Mouse (Mus musculus) ES-CJ7 (cell line): ENCODE results near the gene Gm17660.
"Not testable (repeated sequence)": the region's sequence is repeated elsewhere in the genome, so short reads cannot be mapped to it uniquely, and the experiment has no call there.

Source experiments
- DNase-seq: peaks from one replicate; pipeline ENCODE4 v3.0.0; 2011; ENCODE audit warnings: low read depth, low spot score

Gm17660 gene

DNA sequence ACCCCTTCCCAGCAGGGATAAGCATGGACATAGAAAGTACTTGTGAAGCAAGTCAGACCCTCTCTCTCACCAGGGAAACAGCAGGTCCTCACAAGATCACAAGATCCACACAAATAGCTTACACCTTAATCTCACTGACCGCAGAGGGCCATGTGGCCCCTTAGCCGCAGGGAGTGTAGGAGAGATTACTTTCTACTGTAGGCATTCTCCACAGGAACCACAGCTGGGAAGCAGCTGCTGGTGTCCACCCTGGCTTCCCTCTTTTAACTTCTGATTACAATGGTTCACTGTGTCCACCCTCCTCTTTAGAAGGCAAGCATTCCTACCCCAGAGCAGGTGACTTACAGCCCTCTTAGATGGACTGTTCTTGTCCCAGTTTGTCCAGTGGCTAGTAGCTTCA lies 33.7 kb downstream of the Gm17660 start:
- no peak for DNase-seq

DNA sequence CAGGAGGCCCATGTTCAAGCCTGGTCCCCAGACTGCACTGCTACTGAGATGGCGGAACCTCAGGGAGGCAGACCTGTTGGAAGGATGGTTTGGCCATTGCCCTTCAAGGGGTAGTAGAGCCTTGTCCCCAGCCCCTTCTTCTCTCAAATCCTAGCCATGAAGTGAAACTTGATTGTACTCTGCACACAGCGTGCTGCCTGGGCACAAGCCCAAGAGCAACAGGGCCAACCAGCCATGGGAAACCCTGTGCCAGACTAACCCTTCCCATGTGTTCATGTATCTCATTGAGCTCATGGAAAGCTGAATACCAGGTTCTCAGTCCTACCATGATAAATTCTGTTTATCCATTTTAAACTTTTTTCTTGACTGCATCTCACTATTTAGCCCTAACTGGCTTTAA lies 34.5 kb downstream of the Gm17660 start:
- DNase-seq = no peak

DNA sequence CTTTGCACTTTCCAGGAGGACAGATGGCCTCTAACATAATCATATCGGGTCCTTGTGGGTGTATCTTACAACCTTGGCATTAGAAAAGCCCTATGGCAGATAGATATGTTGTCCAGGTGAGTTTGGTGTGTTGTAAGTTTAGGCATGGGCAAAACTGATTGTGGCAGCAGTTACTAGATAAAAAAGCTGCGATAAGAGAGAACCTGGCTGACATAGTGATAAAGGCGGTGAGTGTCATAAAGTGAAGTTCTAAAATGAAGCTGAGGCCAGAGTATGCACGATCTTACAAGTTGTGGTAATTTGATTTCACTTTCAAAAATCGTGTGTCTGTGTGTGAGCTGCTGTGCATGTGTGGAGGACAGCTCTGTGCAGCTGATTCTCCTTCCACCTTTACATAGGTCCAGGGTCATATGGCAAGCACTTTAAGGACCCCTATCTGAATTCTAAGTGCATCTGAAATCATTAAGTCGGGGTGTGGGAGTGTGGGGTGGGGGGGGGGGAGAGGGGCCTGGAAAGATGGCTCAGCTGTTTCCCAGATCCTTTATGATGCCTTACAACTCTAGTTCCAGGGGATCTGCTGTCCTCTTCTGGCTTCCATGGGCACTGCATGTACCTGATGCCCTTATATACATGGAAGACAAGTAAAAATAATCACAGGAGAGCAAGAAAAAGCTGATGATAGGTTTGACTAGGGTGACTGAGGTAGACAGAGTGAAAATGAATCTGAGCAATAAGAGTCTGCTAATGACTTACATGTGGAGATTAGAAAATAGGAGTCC lies 38.1 kb downstream of the Gm17660 start:
- DNase-seq = peak; percentile 65

DNA sequence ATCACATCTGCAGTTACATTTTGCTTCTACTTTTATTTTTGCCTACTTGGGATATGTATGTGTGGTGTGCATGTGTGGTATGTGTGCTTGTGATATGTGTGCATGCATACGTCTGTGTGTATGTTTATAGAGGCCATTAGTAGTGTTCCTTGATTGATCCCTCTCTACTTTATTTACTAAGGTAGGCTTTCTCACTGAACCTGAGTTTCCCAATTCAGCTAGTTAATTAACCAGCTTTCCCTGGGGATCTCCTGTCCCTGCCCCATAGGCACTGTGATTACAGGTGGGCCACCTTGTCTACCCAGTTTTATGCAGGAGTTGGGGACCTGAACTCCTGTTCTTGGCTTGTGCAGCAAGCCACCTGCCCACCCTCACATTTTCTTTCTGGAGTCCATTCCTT lies 40.7 kb downstream of the Gm17660 start:
- no peak for DNase-seq

DNA sequence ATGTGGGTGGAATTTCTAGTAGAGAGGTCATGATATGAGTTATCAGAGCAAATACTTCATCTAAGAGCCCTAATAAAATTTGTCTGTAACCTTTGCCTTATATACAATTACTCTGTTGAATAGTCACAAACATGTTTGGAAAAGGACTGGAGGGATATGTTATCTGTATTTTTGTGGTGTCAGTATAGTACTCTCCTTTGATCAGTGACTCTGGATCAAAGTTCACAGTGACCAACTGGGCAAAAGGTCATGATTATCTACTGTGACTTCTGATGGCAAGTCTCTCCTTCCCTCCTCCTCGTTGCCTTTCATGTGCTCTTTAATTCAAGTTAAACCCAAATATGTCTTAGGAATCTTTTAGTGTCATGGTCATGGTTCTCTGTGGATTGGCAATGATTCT lies 41.6 kb downstream of the Gm17660 start:
- no peak for DNase-seq

DNA sequence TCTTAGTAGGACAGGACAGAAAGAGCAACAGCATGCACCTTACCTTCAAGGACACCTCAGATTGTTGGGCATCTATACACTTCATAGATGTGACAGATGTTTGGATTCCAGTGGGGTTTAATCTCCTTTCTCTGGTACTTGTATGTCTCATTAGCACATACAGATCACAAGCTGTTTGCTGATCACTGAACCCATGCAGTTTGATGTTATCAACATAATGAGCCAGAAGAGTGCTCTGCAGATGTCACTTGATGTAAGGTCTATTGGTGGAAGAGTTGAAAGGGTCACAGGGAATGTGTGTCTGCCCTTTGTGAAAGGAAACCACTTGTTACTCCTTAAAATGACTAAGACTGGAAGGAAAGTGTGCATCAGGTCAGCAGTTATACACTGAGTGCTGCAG lies 42.3 kb downstream of the Gm17660 start:
- no peak for DNase-seq

DNA sequence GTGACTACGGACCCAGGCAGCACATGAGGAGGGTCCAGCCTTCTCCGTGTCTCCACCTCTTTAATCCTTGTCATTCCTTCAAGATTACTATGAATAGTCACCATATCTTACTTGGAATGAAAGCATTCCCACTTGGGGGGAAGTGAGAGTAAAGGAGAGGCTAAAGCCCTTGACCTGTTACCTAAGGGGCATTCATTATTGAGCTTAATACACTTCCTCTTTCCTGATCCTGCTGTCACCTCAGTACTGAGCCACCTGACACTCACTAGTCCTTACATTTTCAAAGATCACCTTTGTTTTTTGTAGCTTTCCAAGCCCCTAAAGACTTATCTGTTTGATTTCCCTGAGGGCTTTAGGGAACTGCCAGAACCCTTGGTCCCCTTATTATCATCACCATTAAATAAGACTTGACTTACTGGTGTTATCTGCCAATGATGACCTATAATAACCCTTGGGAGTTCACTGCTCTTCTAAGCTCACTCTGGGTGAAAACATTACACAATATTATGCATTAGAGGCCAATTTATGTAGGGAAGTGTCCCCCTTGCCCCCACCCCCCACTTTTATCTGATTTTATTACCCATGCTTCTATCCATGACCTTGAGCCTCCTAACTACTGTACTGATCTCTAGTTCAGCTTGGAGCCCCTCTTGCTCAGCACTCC lies 44.8 kb downstream of the Gm17660 start:
- no peak for DNase-seq

DNA sequence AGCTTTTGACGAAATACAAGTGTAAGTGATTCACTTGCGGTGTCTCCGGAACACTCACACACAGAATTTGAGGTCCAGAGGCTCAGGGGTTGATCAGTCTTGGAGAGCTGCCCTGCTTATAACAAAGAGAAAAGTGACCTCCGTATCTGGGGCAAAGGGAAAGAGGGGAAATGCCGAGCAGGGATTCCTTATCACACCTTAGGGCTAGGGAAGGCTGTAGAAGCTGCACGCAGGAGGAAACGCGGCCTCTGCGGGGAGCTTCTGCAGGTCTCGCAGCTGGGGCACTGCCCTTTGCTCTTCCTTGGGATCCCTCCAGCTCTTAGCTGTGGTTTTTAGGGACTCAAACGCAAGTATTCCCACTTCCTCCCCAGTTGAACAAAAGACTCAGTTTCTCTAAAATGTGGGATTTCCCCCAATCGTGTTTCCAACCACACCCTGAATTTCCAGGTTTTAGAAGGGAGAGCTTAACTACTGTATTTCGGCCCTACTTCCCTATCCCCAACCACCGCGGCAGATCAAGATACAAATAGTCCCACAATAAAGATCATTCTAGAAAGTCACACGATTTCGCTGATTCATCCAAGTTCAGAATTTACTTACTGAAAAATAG lies 52.1 kb downstream of the Gm17660 start:
- peak; percentile 50 for DNase-seq

DNA sequence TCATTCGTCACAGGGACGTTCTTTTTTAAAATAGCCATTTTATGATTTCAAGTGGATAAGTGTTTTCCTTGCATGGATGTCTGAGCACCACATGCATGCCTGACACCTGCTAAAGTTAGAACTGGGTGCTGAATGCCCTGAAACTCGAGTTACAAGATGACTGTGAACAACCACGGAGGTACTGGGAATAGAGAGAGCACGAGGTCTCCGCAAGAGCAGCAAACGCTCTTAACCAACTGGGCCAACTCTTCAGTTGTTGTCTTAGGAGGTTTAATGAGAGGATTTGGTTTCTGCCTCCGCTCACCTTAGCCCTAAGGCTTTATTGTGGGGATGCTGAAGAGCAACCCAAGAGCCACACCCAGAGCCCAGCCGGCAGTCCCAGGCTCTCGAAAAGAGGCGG lies 52.6 kb downstream of the Gm17660 start:
- peak; percentile 42 for DNase-seq

DNA sequence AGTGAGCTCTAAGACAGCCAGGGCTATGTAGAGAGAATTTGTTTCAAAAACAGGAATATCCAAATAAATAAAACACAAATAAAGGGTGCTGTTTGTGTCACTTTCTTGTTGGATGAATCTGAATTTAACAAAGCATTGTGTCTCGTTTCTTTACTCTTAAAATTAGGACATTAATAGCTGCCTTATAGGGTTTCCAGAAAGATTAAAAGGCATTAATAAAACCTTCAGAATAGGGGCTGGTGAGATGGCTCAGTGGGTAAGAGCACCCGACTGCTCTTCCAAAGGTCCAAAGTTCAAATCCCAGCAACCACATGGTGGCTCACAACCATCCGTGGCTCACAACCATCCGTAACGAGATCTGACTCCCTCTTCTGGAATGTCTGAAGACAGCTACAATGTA lies 53.2 kb downstream of the Gm17660 start:
- DNase-seq = not testable (repeated sequence)

DNA sequence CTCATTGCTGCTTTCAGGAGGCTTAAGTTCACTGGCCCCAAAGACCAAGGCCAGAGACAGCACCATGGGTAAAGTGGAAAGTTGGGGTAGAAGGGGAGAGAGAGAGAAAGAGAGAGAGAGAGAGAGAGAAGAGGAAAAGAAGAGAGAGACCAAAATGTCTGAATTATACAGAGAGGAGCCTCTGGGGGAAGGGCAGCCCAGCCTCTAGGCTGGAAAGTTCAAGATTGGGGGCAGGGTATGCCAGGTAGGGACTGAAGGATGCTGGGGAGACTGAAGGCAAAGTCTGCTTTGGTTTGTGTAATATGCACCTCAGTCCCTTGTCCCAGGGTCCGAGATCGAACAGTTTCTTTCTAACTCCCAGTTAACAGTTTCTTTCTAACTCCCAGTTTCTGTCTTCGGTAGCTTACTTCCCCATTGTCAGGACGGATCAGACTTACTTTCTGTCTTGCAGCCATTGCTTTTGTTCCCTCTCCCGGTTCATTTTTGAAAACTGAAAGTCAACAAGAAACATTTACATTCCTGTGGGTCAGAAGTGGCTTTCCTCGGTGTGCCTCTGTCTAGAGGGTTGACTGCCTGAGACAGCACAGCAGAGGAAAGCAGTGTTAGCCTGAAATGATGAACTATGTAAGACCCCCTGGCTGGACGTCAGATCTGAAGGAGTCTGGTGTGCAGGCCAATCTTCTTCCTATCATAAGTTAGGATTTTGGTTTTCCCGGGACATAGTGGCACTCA lies 54.0 kb downstream of the Gm17660 start:
- peak; percentile 44 for DNase-seq

DNA sequence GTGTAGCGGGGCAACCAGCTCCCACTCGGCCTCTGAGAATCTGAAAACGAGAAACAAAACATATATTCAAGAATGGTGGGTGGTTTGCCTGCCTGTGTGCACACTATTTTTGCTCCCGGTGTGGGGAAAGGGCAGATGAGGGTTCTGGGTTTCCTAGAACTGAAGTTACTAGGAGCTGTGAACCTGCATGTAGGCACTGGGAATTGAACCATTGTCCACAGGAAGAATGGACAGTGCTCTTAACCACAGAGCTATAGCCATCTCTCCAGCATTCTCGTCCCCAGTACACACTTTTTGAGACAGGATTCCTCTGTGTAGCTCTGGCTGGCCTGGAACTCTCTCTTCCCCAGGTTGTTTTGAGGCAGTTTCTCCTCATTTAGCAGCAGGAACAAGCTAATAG lies 54.9 kb downstream of the Gm17660 start:
- peak; percentile 19 for DNase-seq

DNA sequence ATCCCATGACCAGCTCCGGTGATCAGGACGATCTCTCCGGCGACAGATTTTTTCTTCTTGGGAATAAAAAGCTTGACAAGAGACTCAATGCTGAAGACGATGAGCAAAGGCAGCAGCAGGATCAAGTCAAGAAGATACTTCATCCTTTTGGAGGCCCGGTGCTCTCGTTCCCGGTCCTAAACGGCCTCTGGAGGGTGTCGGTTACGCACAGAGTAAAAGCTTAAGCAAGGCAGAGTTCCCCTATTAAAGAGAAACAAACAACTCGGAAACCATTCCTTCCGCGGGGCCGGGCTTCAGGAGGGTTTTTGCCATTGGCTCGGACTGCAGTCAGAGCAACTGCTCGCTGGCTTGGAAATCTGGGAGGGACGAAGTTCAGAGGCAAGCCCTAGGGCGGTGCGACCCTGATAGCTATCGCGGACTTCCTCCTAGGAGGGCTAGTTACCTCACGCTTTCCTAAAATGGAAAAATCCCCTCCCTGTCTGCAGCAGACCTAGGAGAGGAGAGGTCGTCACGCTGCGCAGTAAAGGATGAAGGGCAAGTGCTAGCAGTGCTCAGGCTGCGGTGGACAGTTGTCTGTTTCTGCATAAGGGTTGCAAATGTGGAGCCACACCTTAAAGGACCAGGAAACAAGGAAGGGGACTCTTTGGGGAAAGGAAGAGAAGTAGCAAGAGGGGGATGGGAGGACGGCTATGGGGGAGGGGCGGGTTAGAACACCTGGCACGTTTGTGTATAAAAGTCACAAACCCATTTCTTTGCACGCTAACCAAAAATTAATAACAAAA lies 55.6 kb downstream of the Gm17660 start, which contains the start of gene Hsd17b11:
Gene Hsd17b11, minus strand, starts transcription at position 323 of the 782 bp plus-strand sequence.
- DNase-seq = peak; percentile 98
